Mouse (Mus musculus) adrenal gland, postnatal 4 days (tissue): ENCODE results near the gene Hivep1. TPM values are rescaled to one million over a fixed set of nuclear protein-coding genes. Genes with fewer than 3 reads are reported as not detected.

Source experiments
- DNase-seq, 2 experiments: peaks; one replicate each; pipeline ENCODE4 v3.0.0; 2021 to 2022; ENCODE audit warnings: low spot score in 2 of 2, mixed read lengths in 2 of 2
- total RNA-seq, 2 experiments: library from RNA; stranded (reverse); gene quantifications; 2 replicates each; pipeline ENCODE4 v1.2.3; 2021

Gene Hivep1
- total RNA-seq, 2 experiments from 2014 or later = 34.2 to 39.5 TPM

GRCm38 (mm10) chr13:42075546-42075945 lies 23.7 kb downstream of the Hivep1 start:
- DNase-seq = no peak

GRCm38 (mm10) chr13:42076751-42077302 lies 25.0 kb downstream of the Hivep1 start:
- no peak for DNase-seq

- no peak for DNase-seq
Observed at GRCm38 (mm10) chr13:42077629-42078028, 25.8 kb downstream of the Hivep1 start.

- DNase-seq = no peak
Observed at GRCm38 (mm10) chr13:42080131-42080916, 28.5 kb downstream of the Hivep1 start.

- DNase-seq = no peak
Observed at GRCm38 (mm10) chr13:42088339-42088738, 36.5 kb downstream of the Hivep1 start.

- no peak for DNase-seq
Observed at GRCm38 (mm10) chr13:42089025-42089424, 37.2 kb downstream of the Hivep1 start.

GRCm38 (mm10) chr13:42090751-42091150 lies 38.9 kb downstream of the Hivep1 start:
- DNase-seq = no peak

GRCm38 (mm10) chr13:42092392-42093139 lies 40.7 kb downstream of the Hivep1 start:
- DNase-seq = no peak

- no peak for DNase-seq
Observed at GRCm38 (mm10) chr13:42093268-42094042, 41.6 kb downstream of the Hivep1 start.

GRCm38 (mm10) chr13:42095826-42096515 lies 44.1 kb downstream of the Hivep1 start:
- no peak for DNase-seq

- no peak for DNase-seq
Observed at GRCm38 (mm10) chr13:42097109-42097508, 45.3 kb downstream of the Hivep1 start.

- no peak for DNase-seq
Observed at GRCm38 (mm10) chr13:42098522-42098921, 46.7 kb downstream of the Hivep1 start.

GRCm38 (mm10) chr13:42099523-42099922 lies 47.7 kb downstream of the Hivep1 start:
- no peak for DNase-seq

- no peak for DNase-seq
Observed at GRCm38 (mm10) chr13:42101440-42102190, 49.8 kb downstream of the Hivep1 start.

- peak in 1 of 2 experiments; percentile 20 for DNase-seq
Observed at GRCm38 (mm10) chr13:42102980-42103379, 51.2 kb downstream of the Hivep1 start.

- no peak for DNase-seq
Observed at GRCm38 (mm10) chr13:42103486-42104166, 51.8 kb downstream of the Hivep1 start.

- no peak for DNase-seq
Observed at GRCm38 (mm10) chr13:42104371-42104770, 52.5 kb downstream of the Hivep1 start.

GRCm38 (mm10) chr13:42108483-42109215 lies 56.8 kb downstream of the Hivep1 start:
- no peak for DNase-seq

GRCm38 (mm10) chr13:42110416-42110815 lies 58.6 kb downstream of the Hivep1 start:
- DNase-seq = no peak
